Mouse (Mus musculus) limb, embryonic 14.5 days (tissue): ENCODE results near the gene Grid2. TPM values are rescaled to one million over a fixed set of nuclear protein-coding genes. Genes with fewer than 3 reads are reported as not detected.

ENCODE experiments used
- ATAC-seq: fragments of 200-750 bp; cut with Nextera tagmentation; 2 replicates; pipeline ENCODE4 v1.8.0; 2017; ENCODE audit warnings: low read depth, moderate number of reproducible peaks, moderate TSS enrichment; ENCODE audit not compliant: low FRiP score
- DNase-seq: peaks from one replicate; pipeline ENCODE4 v3.0.0-alpha.2; 2015; ENCODE audit warnings: low spot score
- H3K27ac ChIP-seq: fragments of 300-500 bp; sonication (generic); replicated peaks from 2 replicates; pipeline ENCODE4 v1.5.1; 2014; ENCODE audit warnings: low read depth, mild to moderate bottlenecking, low read length, moderate library complexity, mixed read lengths
- H3K27me3 ChIP-seq: fragments of 300-500 bp; sonication (generic); 2 replicates; pipeline ENCODE4 v1.6.1; 2014; ENCODE audit warnings: low read length, mixed read lengths; ENCODE audit not compliant: control insufficient read depth, insufficient read depth
- H3K36me3 ChIP-seq: fragments of 300-500 bp; sonication (generic); 2 replicates; pipeline ENCODE4 v1.6.1; 2014; ENCODE audit warnings: mild to moderate bottlenecking, low read length, moderate library complexity, mixed read lengths; ENCODE audit not compliant: control insufficient read depth, insufficient read depth
- H3K4me1 ChIP-seq: fragments of 300-500 bp; sonication (generic); 2 replicates; pipeline ENCODE4 v1.6.1; 2014; ENCODE audit warnings: antibody characterized with exemption, low read length, mixed read lengths; ENCODE audit not compliant: control insufficient read depth, insufficient read depth
- H3K4me2 ChIP-seq: fragments of 300-500 bp; sonication (generic); replicated peaks from 2 replicates; pipeline ENCODE4 v1.6.1; 2014; ENCODE audit warnings: low read depth, mild to moderate bottlenecking, low read length, moderate library complexity; ENCODE audit not compliant: severe bottlenecking
- H3K4me3 ChIP-seq: fragments of 300-500 bp; sonication (generic); replicated peaks from 2 replicates; pipeline ENCODE4 v1.5.1; 2014; ENCODE audit warnings: low read length
- H3K9ac ChIP-seq: fragments of 300-500 bp; sonication (generic); 2 replicates; pipeline ENCODE4 v1.6.1; 2014; ENCODE audit warnings: mild to moderate bottlenecking, low read depth, low read length, moderate library complexity; ENCODE audit not compliant: severe bottlenecking
- H3K9me3 ChIP-seq: fragments of 300-500 bp; sonication (generic); 2 replicates; pipeline ENCODE4 v1.6.1; 2016; ENCODE audit warnings: low read length; ENCODE audit not compliant: control insufficient read depth
- POLR2A ChIP-seq: fragments of 200-500 bp; IDR thresholded peaks from 2 replicates; pipeline ENCODE4 v1.8.0; 2012; ENCODE audit warnings: inconsistent platforms, mild to moderate bottlenecking, moderate library complexity, borderline replicate concordance; ENCODE audit not compliant: insufficient read depth, insufficient read length; ENCODE audit errors: extremely low read depth
- WGBS: fragments of 180-500 bp; shearing (Covaris S2); extraction: QIAGEN DNeasy Blood & Tissue Kit; methylation state at CpG from one replicate; pipeline ENCODE4 v1.1.7; 2014; 5-methylcytosine and 5-hydroxymethylcytosine counted together
- polyA plus RNA-seq, 2 experiments: library from polyadenylated mRNA; depleted of rRNA in 1 of 2; stranded (reverse) in 1 of 2; unstranded in 1 of 2; fragments of >200 nt; fragmentation: Nextera tagmentation in 1 of 2; extraction: Ambion mirVana in 1 of 2; gene quantifications; 2 replicates each; pipeline versions ENCODE4 v1.2.1 to v1.2.3; 2012 to 2014

The Grid2 gene
- polyA plus RNA-seq, 2 experiments: 1.1 to 1.9 TPM

- Histone ChIP-seq H3K4me2 (no peak overlapping the region), H3K4me3 (no peak overlapping the region), H3K36me3 (no peaks in the 10 kb centered on the region), H3K9ac (no peak overlapping the region), H3K4me1 (peaks cover 9% of the 10 kb centered on the region; the same call in 1 of the 2 replicates), H3K27ac (no peak overlapping the region), H3K9me3 (no peaks in the 10 kb centered on the region), H3K27me3 (peaks cover 45% of the 10 kb centered on the region)
- DNase-seq (no peak), ATAC-seq (no peak)
- TF ChIP-seq POLR2A: no peak
- WGBS: 81% methylated on average over 4 of the region's 4 CpGs
These were observed 1480.6 kb downstream of the Grid2 start for GRCm38 (mm10) chr6:64736317-64736716.

DNA sequence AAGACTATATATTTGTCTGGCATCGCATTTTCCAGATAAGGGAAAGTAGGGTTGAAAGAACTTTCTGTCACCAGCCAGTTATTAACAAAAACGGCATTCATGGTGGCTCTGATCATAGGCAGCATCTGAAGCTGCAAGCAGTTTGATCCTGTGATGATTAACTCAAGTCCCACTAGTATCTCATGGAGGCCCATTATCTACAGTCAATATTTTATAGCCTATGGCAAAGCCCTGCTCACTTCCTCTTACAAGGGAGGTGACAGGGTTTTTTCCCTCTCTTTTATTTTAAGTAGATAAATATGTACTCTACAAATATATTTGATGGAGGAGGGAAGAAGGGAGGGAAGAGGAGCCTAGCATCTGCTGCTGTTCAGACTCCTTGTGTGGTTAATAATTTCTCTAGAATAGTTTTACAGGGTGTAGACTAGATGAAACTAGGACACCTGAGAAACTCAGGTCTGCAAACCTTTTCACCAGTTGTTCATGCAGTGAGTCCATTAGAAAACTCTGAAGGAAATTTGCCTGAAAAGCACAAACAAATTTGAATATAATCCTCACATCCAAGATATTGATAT is 1487.3 kb downstream of the Grid2 start:
- Histone ChIP-seq H3K9ac (no peak overlapping the region), H3K4me3 (no peak overlapping the region), H3K4me2 (no peak overlapping the region), H3K27ac (no peak overlapping the region), H3K36me3 (no peaks in the 10 kb centered on the region), H3K9me3 (no peaks in the 10 kb centered on the region), H3K4me1 (no peaks in the 10 kb centered on the region), H3K27me3 (no peaks in the 10 kb centered on the region)
- DNase-seq: no peak
- no peak for TF ChIP-seq POLR2A
- no peak for ATAC-seq
- WGBS: 80% methylated on average over 2 of the region's 2 CpGs
